Mouse (Mus musculus) midbrain, embryonic 13.5 days (tissue): Measurements from ENCODE around the gene Rab3a. TPM values are rescaled to one million over a fixed set of nuclear protein-coding genes. Genes with fewer than 3 reads are reported as not detected.

Experiments used
- ATAC-seq: fragments of 200-750 bp; cut with Nextera tagmentation; 2 replicates; pipeline ENCODE4 v1.8.0; 2017; ENCODE audit warnings: mild to moderate bottlenecking, moderate TSS enrichment, moderate library complexity
- H3K27ac ChIP-seq: fragments of 300-500 bp; sonication (generic); 2 replicates; pipeline ENCODE4 v1.5.1; 2015; ENCODE audit warnings: inconsistent platforms, mild to moderate bottlenecking, moderate library complexity
- H3K27me3 ChIP-seq: fragments of 300-500 bp; sonication (generic); 2 replicates; pipeline ENCODE4 v1.6.1; 2015; ENCODE audit warnings: mild to moderate bottlenecking, inconsistent platforms
- H3K36me3 ChIP-seq: fragments of 300-500 bp; sonication (generic); 2 replicates; pipeline ENCODE4 v1.6.1; 2015; ENCODE audit warnings: mild to moderate bottlenecking, inconsistent platforms
- H3K4me1 ChIP-seq: fragments of 300-500 bp; sonication (generic); replicated peaks from 2 replicates; pipeline ENCODE4 v1.6.1; 2015; ENCODE audit warnings: inconsistent platforms
- H3K4me2 ChIP-seq: fragments of 300-500 bp; sonication (generic); replicated peaks from 2 replicates; pipeline ENCODE4 v1.6.1; 2015; ENCODE audit warnings: moderate library complexity, mild to moderate bottlenecking, inconsistent platforms
- H3K4me3 ChIP-seq: fragments of 300-500 bp; sonication (generic); replicated peaks from 2 replicates; pipeline ENCODE4 v1.5.1; 2015; ENCODE audit warnings: mild to moderate bottlenecking, inconsistent platforms
- H3K9ac ChIP-seq: fragments of 300-500 bp; sonication (generic); replicated peaks from 2 replicates; pipeline ENCODE4 v1.6.1; 2015; ENCODE audit warnings: mild to moderate bottlenecking, inconsistent platforms
- H3K9me3 ChIP-seq: fragments of 300-500 bp; sonication (generic); 2 replicates; pipeline ENCODE4 v1.6.1; 2016; ENCODE audit warnings: mild to moderate bottlenecking, inconsistent platforms
- WGBS: fragments of 180-500 bp; shearing (Covaris S2); methylation state at CpG from one replicate; pipeline ENCODE4 v1.1.7; 2015; 5-methylcytosine and 5-hydroxymethylcytosine counted together
- polyA plus RNA-seq: library from polyadenylated mRNA; unstranded; fragments of >200 nt; fragmentation: Nextera tagmentation; extraction: Ambion mirVana; gene quantifications from 2 replicates; pipeline ENCODE4 v1.2.1, GENCODE M21; 2015

Gene Rab3a
- polyA plus RNA-seq, 1 experiment from 2014 or later, result 261 TPM

DNA sequence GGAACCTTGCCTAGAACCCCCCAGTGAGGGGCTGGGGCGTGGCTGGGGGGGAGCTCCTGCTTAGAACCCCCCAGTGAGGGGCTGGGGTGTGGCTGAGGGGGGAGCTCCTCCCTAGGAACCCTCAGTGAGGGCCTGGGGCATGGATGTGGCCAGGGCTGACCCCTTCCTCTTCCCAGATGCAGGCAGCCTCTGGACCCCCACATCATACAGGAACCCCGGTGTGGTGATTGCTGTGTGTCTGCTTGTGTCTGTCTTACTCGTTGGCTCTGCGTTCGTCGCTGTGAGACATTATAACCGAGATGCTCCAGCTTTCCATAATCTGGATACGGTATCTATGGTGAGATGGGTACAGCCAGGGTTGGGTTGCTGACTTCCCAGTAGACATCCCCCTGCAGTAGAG lies 32.9 kb upstream of the Rab3a start:
- Histone ChIP-seq H3K4me3 (no peak overlapping the region), H3K9ac (0 out of 2 replicates have a peak overlapping the region, but pooled peaks have one; percentile 14), H3K4me1 (no peaks in the 10 kb centered on the region), H3K36me3 (no peaks in the 10 kb centered on the region), H3K27me3 (peaks cover 23% of the 10 kb centered on the region), H3K27ac (no peak overlapping the region), H3K4me2 (no peak overlapping the region), H3K9me3 (no peaks in the 10 kb centered on the region)
- WGBS, result 81% methylated on average over 8 of the region's 8 CpGs
- ATAC-seq, result no peak

DNA sequence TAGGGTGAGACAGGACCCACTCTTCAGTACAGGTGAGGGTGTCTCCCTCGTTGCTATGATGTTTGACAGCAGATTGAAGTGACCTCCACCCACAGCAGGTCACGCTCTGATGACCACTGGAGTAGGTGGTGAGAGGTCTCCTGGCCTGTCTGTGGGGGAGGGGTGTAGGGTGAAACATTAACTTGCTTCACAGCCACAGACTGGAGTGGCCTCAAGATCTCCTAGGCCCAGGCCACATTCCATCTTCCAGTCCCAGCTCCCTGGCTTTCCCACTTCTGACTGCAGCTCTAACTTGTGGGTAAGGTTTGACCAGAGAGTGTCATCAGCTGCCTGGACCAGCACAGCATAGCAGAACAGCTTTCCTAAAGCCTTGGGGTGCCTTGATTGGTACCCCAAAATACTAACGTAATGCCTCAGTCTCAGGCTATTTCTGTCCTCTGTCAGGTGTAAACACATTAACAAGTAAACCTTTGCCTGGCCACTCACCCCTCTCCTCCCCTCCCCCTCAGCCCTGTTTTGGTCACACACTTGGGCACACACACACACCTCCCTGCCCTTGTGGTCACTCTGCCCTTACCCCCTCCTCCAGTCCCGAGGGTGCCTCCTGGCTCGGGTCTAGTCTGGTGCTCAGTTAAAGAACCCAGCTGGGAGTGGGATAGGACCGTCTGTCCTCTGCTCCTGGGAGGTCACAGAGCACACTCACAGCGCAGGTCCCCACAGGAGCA lies 30.8 kb upstream of the Rab3a start, which contains the start of gene Pde4c:
Gene Pde4c, plus strand, starts transcription at position 235 of the 725 bp plus-strand sequence.
- 0 out of 2 replicates have a peak within 1 kb of the TSS, but pooled peaks have one; percentile 28 for H3K9ac ChIP-seq
- 70% methylated on average over 7 of the region's 7 CpGs for WGBS
- H3K27ac ChIP-seq, result no peak within 1 kb of the TSS
- no peak within 1 kb of the TSS for H3K4me3 ChIP-seq
- H3K4me2 ChIP-seq, result no peak within 1 kb of the TSS
- no peaks in the 10 kb centered on the region for H3K36me3 ChIP-seq
- H3K9me3 ChIP-seq, result no peaks in the 10 kb centered on the region
- ATAC-seq, result no peak
- H3K4me1 ChIP-seq, result no peaks in the 10 kb centered on the region
- H3K27me3 ChIP-seq, result peaks cover 33% of the 10 kb centered on the region

DNA sequence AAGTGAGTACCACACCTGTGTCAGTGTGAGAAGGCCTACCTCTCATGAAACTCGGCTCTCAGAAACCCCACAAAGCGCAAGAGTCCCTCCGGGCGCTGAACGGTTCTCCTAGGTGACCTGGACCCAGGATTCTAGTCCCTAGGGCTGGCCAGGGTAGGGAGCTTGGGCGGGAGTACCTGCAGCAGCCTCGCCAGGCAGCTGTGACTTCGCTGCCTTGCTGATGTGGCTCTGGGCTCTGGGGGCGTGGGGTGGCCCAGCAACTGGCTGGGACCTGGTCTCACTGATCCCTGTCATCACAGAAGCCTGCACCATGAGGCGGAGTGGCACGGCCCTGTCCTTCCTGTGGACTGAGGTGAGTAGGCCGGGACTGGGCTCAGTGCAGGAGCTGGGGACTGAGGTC lies 30.3 kb upstream of the Rab3a start:
- no peak for ATAC-seq
- 85% methylated on average over 12 of the region's 12 CpGs for WGBS
- H3K4me2 ChIP-seq, result no peak overlapping the region
- no peak overlapping the region for H3K4me3 ChIP-seq
- H3K4me1 ChIP-seq, result no peaks in the 10 kb centered on the region
- no peak overlapping the region for H3K27ac ChIP-seq
- no peaks in the 10 kb centered on the region for H3K9me3 ChIP-seq
- no peaks in the 10 kb centered on the region for H3K36me3 ChIP-seq
- peaks cover 38% of the 10 kb centered on the region for H3K27me3 ChIP-seq
- H3K9ac ChIP-seq, result 0 out of 2 replicates have a peak overlapping the region, but pooled peaks have one; percentile 28

DNA sequence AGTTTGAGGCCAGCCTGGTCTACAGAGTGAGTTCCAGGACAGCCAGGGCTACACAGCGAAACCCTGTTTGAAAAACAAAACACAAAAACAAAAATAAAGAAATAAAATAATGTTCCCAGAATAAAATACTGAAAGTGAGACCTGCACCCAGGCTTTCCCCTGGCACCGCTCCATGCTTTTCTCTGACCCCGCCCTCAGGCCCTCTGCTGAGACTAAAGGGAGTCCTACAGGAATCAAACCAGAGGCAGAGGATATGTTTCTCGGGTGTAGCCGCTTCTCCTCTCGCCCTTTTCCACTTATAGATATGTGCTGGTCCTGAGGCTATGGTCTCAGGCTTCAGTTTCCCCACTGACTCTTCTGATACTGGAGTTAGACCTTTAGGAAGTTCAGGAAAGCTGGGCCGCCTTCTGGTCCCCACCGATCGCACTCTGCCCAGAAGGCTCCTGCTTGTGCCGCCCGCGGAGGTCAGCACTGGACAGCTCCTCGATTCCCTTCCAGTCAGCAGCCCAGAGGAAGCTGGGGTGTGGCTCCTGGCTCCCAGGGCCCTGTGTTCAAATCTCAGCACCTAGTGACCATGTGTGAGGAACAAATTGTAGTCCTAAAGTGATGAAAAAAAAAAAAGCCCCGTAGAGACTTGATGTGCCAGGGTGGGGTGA lies 28.6 kb upstream of the Rab3a start:
- H3K4me2 ChIP-seq, result no peak overlapping the region
- H3K9me3 ChIP-seq, result no peaks in the 10 kb centered on the region
- peaks cover 49% of the 10 kb centered on the region for H3K27me3 ChIP-seq
- H3K27ac ChIP-seq, result no peak overlapping the region
- WGBS, result 31% methylated on average over 14 of the region's 14 CpGs
- H3K4me3 ChIP-seq, result no peak overlapping the region
- ATAC-seq, result no peak
- H3K9ac ChIP-seq, result no peak overlapping the region
- peaks cover 6% of the 10 kb centered on the region; the same call in 1 of the 2 replicates for H3K4me1 ChIP-seq
- no peaks in the 10 kb centered on the region for H3K36me3 ChIP-seq

DNA sequence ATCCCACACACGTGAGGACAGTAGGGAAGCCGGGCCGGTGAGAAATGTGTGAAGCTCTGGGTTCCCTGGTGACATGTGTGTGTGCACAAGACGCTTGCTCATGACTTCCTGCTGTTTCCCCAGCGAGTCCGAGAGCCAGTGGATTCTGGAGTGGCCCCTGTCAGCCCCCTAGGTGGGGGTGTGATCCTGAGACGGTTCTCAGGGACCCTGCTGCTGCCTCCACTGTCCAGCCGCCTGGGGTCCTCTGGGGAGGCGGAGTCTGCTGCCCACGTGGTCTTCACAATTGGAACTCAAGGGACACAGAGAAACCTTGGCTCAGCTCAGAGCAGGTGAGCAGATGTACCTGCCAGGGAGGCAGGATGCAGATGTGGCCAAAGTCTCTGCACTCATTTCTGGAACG lies 27.8 kb upstream of the Rab3a start:
- H3K4me3 ChIP-seq, result no peak overlapping the region
- no peak overlapping the region for H3K4me2 ChIP-seq
- H3K36me3 ChIP-seq, result no peaks in the 10 kb centered on the region
- H3K27me3 ChIP-seq, result peaks cover 52% of the 10 kb centered on the region
- H3K9ac ChIP-seq, result 0 out of 2 replicates have a peak overlapping the region, but pooled peaks have one; percentile 2
- H3K4me1 ChIP-seq, result peaks cover 6% of the 10 kb centered on the region; the same call in 1 of the 2 replicates
- 50% methylated on average over 11 of the region's 11 CpGs for WGBS
- no peaks in the 10 kb centered on the region for H3K9me3 ChIP-seq
- no peak overlapping the region for H3K27ac ChIP-seq
- no peak for ATAC-seq

GRCm38 (mm10) chr8:70729808-70730475 lies 24.5 kb upstream of the Rab3a start:
- Histone ChIP-seq H3K4me1 (peaks cover 6% of the 10 kb centered on the region; the same call in 1 of the 2 replicates), H3K36me3 (no peaks in the 10 kb centered on the region), H3K27ac (no peak overlapping the region), H3K9me3 (no peaks in the 10 kb centered on the region), H3K27me3 (peaks cover 65% of the 10 kb centered on the region), H3K4me3 (peak overlapping the region; percentile 16), H3K9ac (peak overlapping the region; percentile 46), H3K4me2 (peak overlapping the region; percentile 41)
- ATAC-seq, result peak; percentile 60
- WGBS, result 4% methylated on average over 34 of the region's 34 CpGs

DNA sequence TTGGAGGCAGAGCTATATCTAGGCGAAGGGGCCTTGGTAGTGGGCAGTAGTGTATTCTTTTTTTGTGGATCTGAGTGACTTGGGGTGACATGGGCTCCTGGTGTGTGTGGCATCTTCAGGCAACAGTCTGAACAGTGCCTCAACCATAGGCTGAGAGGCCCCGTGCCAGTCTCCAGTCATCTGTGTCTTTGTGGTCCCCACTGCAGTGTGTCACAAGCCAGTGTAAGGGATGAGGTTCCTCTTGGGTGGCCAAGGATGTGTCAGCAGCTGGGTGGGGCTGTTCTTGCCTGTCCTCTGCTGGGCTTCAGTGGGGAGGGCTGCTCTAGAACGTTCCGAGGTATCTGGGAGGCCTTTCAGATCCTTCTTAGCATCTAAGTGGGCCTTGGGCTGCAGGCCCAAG lies 23.5 kb upstream of the Rab3a start:
- peaks cover 63% of the 10 kb centered on the region for H3K27me3 ChIP-seq
- ATAC-seq, result no peak

GRCm38 (mm10) chr8:70737705-70738104 lies 16.8 kb upstream of the Rab3a start:
- no peak overlapping the region for H3K4me2 ChIP-seq
- peaks cover under 1% of the 10 kb centered on the region; the same call in 1 of the 2 replicates for H3K4me1 ChIP-seq
- H3K4me3 ChIP-seq, result no peak overlapping the region
- H3K27ac ChIP-seq, result no peak overlapping the region
- ATAC-seq, result no peak
- H3K9me3 ChIP-seq, result no peaks in the 10 kb centered on the region
- H3K27me3 ChIP-seq, result peaks cover 45% of the 10 kb centered on the region
- WGBS, result 78% methylated on average over 5 of the region's 5 CpGs
- no peak overlapping the region for H3K9ac ChIP-seq
- no peaks in the 10 kb centered on the region for H3K36me3 ChIP-seq

More for the DNA sequence above, 23.5 kb upstream of the Rab3a start:
- no peaks in the 10 kb centered on the region for H3K9me3 ChIP-seq
- H3K4me3 ChIP-seq, result no peak overlapping the region
- no peak overlapping the region for H3K9ac ChIP-seq
- H3K27ac ChIP-seq, result no peak overlapping the region
- H3K4me1 ChIP-seq, result peaks cover 6% of the 10 kb centered on the region; the same call in 1 of the 2 replicates
- no peak overlapping the region for H3K4me2 ChIP-seq
- 85% methylated on average over 4 of the region's 4 CpGs for WGBS
- H3K36me3 ChIP-seq, result no peaks in the 10 kb centered on the region

- Histone ChIP-seq H3K27ac (no peak overlapping the region), H3K4me1 (peaks cover 5% of the 10 kb centered on the region), H3K9me3 (no peaks in the 10 kb centered on the region), H3K9ac (no peak overlapping the region), H3K4me2 (no peak overlapping the region), H3K27me3 (peaks cover 46% of the 10 kb centered on the region), H3K36me3 (no peaks in the 10 kb centered on the region), H3K4me3 (no peak overlapping the region)
- no peak for ATAC-seq
- WGBS, result 73% methylated on average over 3 of the region's 3 CpGs
These were observed 16.3 kb upstream of the Rab3a start for GRCm38 (mm10) chr8:70738211-70738610.

- Histone ChIP-seq H3K4me2 (no peak overlapping the region), H3K4me1 (peaks cover 17% of the 10 kb centered on the region), H3K9me3 (no peaks in the 10 kb centered on the region), H3K36me3 (no peaks in the 10 kb centered on the region), H3K27ac (no peak overlapping the region), H3K9ac (no peak overlapping the region), H3K4me3 (no peak overlapping the region), H3K27me3 (peaks cover 79% of the 10 kb centered on the region)
- no peak for ATAC-seq
- 75% methylated on average over 5 of the region's 5 CpGs for WGBS
These were observed 12.8 kb upstream of the Rab3a start for GRCm38 (mm10) chr8:70741661-70742060.

DNA sequence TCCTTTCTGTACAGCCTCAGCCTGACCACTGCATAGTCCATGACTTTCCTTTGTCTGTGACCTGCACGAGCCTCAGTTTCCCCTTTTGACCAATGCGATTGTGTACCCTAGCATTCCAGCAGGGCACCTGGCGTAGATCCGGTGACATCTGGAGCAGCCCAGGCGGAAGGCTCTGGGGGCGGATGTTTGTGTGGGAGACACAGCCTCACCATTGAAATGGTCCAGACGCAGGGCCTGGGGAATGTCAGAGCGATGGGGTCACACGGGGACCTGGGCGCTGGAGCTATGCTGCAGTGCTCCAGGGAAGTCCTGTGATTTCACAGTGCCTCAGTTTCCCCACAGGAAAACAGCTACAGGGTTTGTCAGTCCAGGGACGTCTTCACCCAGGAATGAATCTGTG lies 12.3 kb upstream of the Rab3a start:
- no peak overlapping the region for H3K4me2 ChIP-seq
- H3K36me3 ChIP-seq, result no peaks in the 10 kb centered on the region
- H3K9ac ChIP-seq, result no peak overlapping the region
- peaks cover 17% of the 10 kb centered on the region for H3K4me1 ChIP-seq
- 72% methylated on average over 11 of the region's 11 CpGs for WGBS
- H3K27me3 ChIP-seq, result peaks cover 81% of the 10 kb centered on the region
- no peak for ATAC-seq
- no peak overlapping the region for H3K27ac ChIP-seq
- no peaks in the 10 kb centered on the region for H3K9me3 ChIP-seq
- H3K4me3 ChIP-seq, result no peak overlapping the region
